Mouse (Mus musculus): Measurements from ENCODE around the gene Gm45261. TPM values are rescaled to one million over a fixed set of nuclear protein-coding genes. Genes with fewer than 3 reads are reported as not detected.

The Gm45261 gene
- polyA plus RNA-seq, 1 experiment from 2014 or later, result not detected

GRCm38 (mm10) chr1:80424666-80425065 is 36.6 kb downstream of the Gm45261 start:
- no peaks in the 10 kb centered on the region for H3K9me3 ChIP-seq (ENCODE audit: control insufficient read depth, low read length)
- 76% methylated on average over 1 of the region's 1 CpGs for WGBS
- no peaks in the 10 kb centered on the region for H3K36me3 ChIP-seq (ENCODE audit: control insufficient read depth, insufficient read depth, low read length)
- no peak overlapping the region for H3K4me3 ChIP-seq (ENCODE audit: low read depth, low read length)
- H3K4me1 ChIP-seq (replicated peaks; ENCODE audit: control insufficient read depth, insufficient read depth, low read length), result no peaks in the 10 kb centered on the region
- DNase-seq (ENCODE audit: low spot score), result no peak
- no peak overlapping the region for H3K27ac ChIP-seq (ENCODE audit: low read depth)
- no peak overlapping the region for H3K9ac ChIP-seq (ENCODE audit: low read length)
- H3K4me2 ChIP-seq (ENCODE audit: low read length), result no peak overlapping the region
- ATAC-seq (replicated peaks; ENCODE audit: low FRiP score, low TSS enrichment, low read depth), result no peak
- H3K27me3 ChIP-seq (replicated peaks; ENCODE audit: control insufficient read depth, insufficient read depth, low read length), result no peaks in the 10 kb centered on the region

GRCm38 (mm10) chr1:80418321-80419045 is 42.8 kb downstream of the Gm45261 start:
- WGBS, result 58% methylated on average over 12 of the region's 12 CpGs
- Histone ChIP-seq H3K27ac (ENCODE audit: low read depth) (no peak overlapping the region), H3K4me3 (ENCODE audit: low read depth, low read length) (no peak overlapping the region), H3K4me2 (ENCODE audit: low read length) (no peak overlapping the region), H3K9ac (ENCODE audit: low read length) (no peak overlapping the region), H3K36me3 (ENCODE audit: control insufficient read depth, insufficient read depth, low read length) (no peaks in the 10 kb centered on the region), H3K27me3 (replicated peaks; ENCODE audit: control insufficient read depth, insufficient read depth, low read length) (no peaks in the 10 kb centered on the region), H3K9me3 (ENCODE audit: control insufficient read depth, low read length) (no peaks in the 10 kb centered on the region), H3K4me1 (replicated peaks; ENCODE audit: control insufficient read depth, insufficient read depth, low read length) (no peaks in the 10 kb centered on the region)
- DNase-seq (ENCODE audit: low spot score), result no peak
- ATAC-seq (replicated peaks; ENCODE audit: low FRiP score, low TSS enrichment, low read depth), result no peak

GRCm38 (mm10) chr1:80416329-80416728 is 44.9 kb downstream of the Gm45261 start:
- no peaks in the 10 kb centered on the region for H3K27me3 ChIP-seq (replicated peaks; ENCODE audit: control insufficient read depth, insufficient read depth, low read length)
- H3K27ac ChIP-seq (ENCODE audit: low read depth), result no peak overlapping the region
- no peaks in the 10 kb centered on the region for H3K4me1 ChIP-seq (replicated peaks; ENCODE audit: control insufficient read depth, insufficient read depth, low read length)
- H3K4me3 ChIP-seq (ENCODE audit: low read depth, low read length), result no peak overlapping the region
- WGBS, result 87% methylated on average over 5 of the region's 5 CpGs
- DNase-seq (ENCODE audit: low spot score), result no peak
- no peak overlapping the region for H3K4me2 ChIP-seq (ENCODE audit: low read length)
- H3K9ac ChIP-seq (ENCODE audit: low read length), result no peak overlapping the region
- ATAC-seq (replicated peaks; ENCODE audit: low FRiP score, low TSS enrichment, low read depth), result no peak
- H3K9me3 ChIP-seq (ENCODE audit: control insufficient read depth, low read length), result no peaks in the 10 kb centered on the region
- no peaks in the 10 kb centered on the region for H3K36me3 ChIP-seq (ENCODE audit: control insufficient read depth, insufficient read depth, low read length)

GRCm38 (mm10) chr1:80412521-80412920 is 48.7 kb downstream of the Gm45261 start:
- H3K4me2 ChIP-seq (ENCODE audit: low read length), result no peak overlapping the region
- H3K9me3 ChIP-seq (ENCODE audit: control insufficient read depth, low read length), result no peaks in the 10 kb centered on the region
- no peaks in the 10 kb centered on the region for H3K27me3 ChIP-seq (replicated peaks; ENCODE audit: control insufficient read depth, insufficient read depth, low read length)
- H3K36me3 ChIP-seq (ENCODE audit: control insufficient read depth, insufficient read depth, low read length), result no peaks in the 10 kb centered on the region
- no peak for DNase-seq (ENCODE audit: low spot score)
- H3K4me3 ChIP-seq (ENCODE audit: low read depth, low read length), result no peak overlapping the region
- H3K4me1 ChIP-seq (replicated peaks; ENCODE audit: control insufficient read depth, insufficient read depth, low read length), result no peaks in the 10 kb centered on the region
- H3K27ac ChIP-seq (ENCODE audit: low read depth), result no peak overlapping the region
- no peak overlapping the region for H3K9ac ChIP-seq (ENCODE audit: low read length)
- WGBS, result 76% methylated on average over 2 of the region's 2 CpGs
- ATAC-seq (replicated peaks; ENCODE audit: low FRiP score, low TSS enrichment, low read depth), result no peak

GRCm38 (mm10) chr1:80410229-80410973 is 50.8 kb downstream of the Gm45261 start:
- Histone ChIP-seq H3K36me3 (ENCODE audit: control insufficient read depth, insufficient read depth, low read length) (no peaks in the 10 kb centered on the region), H3K9me3 (ENCODE audit: control insufficient read depth, low read length) (no peaks in the 10 kb centered on the region), H3K9ac (ENCODE audit: low read length) (no peak overlapping the region), H3K4me1 (replicated peaks; ENCODE audit: control insufficient read depth, insufficient read depth, low read length) (no peaks in the 10 kb centered on the region), H3K27me3 (replicated peaks; ENCODE audit: control insufficient read depth, insufficient read depth, low read length) (no peaks in the 10 kb centered on the region), H3K27ac (ENCODE audit: low read depth) (no peak overlapping the region), H3K4me3 (ENCODE audit: low read depth, low read length) (no peak overlapping the region), H3K4me2 (ENCODE audit: low read length) (no peak overlapping the region)
- ATAC-seq (replicated peaks; ENCODE audit: low FRiP score, low TSS enrichment, low read depth), result no peak
- DNase-seq (ENCODE audit: low spot score), result no peak

- Histone ChIP-seq H3K4me1 (replicated peaks; ENCODE audit: control insufficient read depth, insufficient read depth, low read length) (no peaks in the 10 kb centered on the region), H3K9me3 (ENCODE audit: control insufficient read depth, low read length) (no peaks in the 10 kb centered on the region), H3K27ac (ENCODE audit: low read depth) (no peak overlapping the region), H3K36me3 (ENCODE audit: control insufficient read depth, insufficient read depth, low read length) (no peaks in the 10 kb centered on the region), H3K27me3 (replicated peaks; ENCODE audit: control insufficient read depth, insufficient read depth, low read length) (no peaks in the 10 kb centered on the region), H3K4me3 (ENCODE audit: low read depth, low read length) (no peak overlapping the region), H3K4me2 (ENCODE audit: low read length) (no peak overlapping the region), H3K9ac (ENCODE audit: low read length) (no peak overlapping the region)
- no peak for DNase-seq (ENCODE audit: low spot score)
- 20% methylated on average over 6 of the region's 6 CpGs for WGBS
- ATAC-seq (replicated peaks; ENCODE audit: low FRiP score, low TSS enrichment, low read depth), result no peak
Observed at GRCm38 (mm10) chr1:80409467-80410105, 51.7 kb downstream of the Gm45261 start.

- Histone ChIP-seq H3K9ac (ENCODE audit: low read length) (no peak overlapping the region), H3K4me2 (ENCODE audit: low read length) (no peak overlapping the region), H3K4me3 (ENCODE audit: low read depth, low read length) (no peak overlapping the region), H3K27me3 (replicated peaks; ENCODE audit: control insufficient read depth, insufficient read depth, low read length) (no peaks in the 10 kb centered on the region), H3K36me3 (ENCODE audit: control insufficient read depth, insufficient read depth, low read length) (no peaks in the 10 kb centered on the region), H3K9me3 (ENCODE audit: control insufficient read depth, low read length) (no peaks in the 10 kb centered on the region), H3K27ac (ENCODE audit: low read depth) (no peak overlapping the region), H3K4me1 (replicated peaks; ENCODE audit: control insufficient read depth, insufficient read depth, low read length) (no peaks in the 10 kb centered on the region)
- WGBS, result 10% methylated on average over 3 of the region's 3 CpGs
- DNase-seq (ENCODE audit: low spot score), result peak; percentile 63
- no peak for ATAC-seq (replicated peaks; ENCODE audit: low FRiP score, low TSS enrichment, low read depth)
Observed at GRCm38 (mm10) chr1:80408586-80408985, 52.7 kb downstream of the Gm45261 start.

GRCm38 (mm10) chr1:80404196-80404595 is 57.1 kb downstream of the Gm45261 start:
- Histone ChIP-seq H3K9ac (ENCODE audit: low read length) (no peak overlapping the region), H3K27me3 (replicated peaks; ENCODE audit: control insufficient read depth, insufficient read depth, low read length) (no peaks in the 10 kb centered on the region), H3K36me3 (ENCODE audit: control insufficient read depth, insufficient read depth, low read length) (no peaks in the 10 kb centered on the region), H3K27ac (ENCODE audit: low read depth) (no peak overlapping the region), H3K4me2 (ENCODE audit: low read length) (no peak overlapping the region), H3K4me1 (replicated peaks; ENCODE audit: control insufficient read depth, insufficient read depth, low read length) (no peaks in the 10 kb centered on the region), H3K9me3 (ENCODE audit: control insufficient read depth, low read length) (no peaks in the 10 kb centered on the region), H3K4me3 (ENCODE audit: low read depth, low read length) (no peak overlapping the region)
- no peak for ATAC-seq (replicated peaks; ENCODE audit: low FRiP score, low TSS enrichment, low read depth)
- no peak for DNase-seq (ENCODE audit: low spot score)
- WGBS, result 84% methylated on average over 3 of the region's 3 CpGs
